Mouse (Mus musculus): ENCODE data around the gene Fcer1g.

DNA sequence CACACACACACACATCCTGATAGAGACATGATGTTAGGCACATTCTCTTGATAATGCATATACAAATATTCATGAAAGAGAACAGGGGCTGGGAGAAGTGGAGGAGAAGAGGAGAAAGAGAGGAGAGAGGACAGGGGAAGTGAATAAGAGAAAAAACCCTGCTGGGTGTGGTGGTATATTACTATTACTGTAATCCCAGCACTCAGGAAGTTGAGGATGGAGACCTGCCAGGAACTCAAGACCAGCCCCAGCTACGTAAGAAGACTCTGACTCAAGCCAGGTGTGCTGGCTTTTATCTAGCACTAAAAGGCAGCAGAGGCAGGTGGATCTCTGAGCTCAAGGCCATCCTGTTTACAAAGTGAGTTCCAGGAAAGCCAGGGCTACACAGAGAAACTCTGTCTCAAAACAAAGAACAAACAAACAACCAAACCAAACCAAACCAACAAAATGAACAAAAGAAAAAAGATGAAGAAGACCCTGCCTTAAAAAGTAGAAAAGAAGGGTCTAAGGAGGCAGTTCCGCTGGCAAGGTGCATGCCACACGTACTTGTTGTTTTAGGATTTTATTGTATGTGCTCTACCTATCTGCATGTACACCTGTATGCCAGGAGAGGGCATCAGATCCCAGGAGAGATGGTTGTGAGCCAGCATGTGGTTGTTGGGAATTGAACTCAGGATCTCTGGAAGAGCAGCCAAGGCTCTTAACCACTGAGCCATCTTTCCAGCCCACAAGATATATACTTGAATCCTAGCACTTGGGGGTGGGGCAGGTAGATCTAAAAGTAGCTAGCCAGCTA lies 29.7 kb upstream of the Fcer1g start:
- TF ChIP-seq EP300 (IDR thresholded peaks at IDR 0.05; ENCODE audit: insufficient read depth, low read depth, low read length) = no peak
- TF ChIP-seq CTCF (IDR thresholded peaks at IDR 0.05; ENCODE audit: low read depth, low read length) = peak; percentile 19
- TF ChIP-seq POLR2A (IDR thresholded peaks at IDR 0.05; ENCODE audit: insufficient read depth, low read length) = no peak
